Mouse (Mus musculus) activated CD4-positive, CD25-positive, alpha-beta regulatory T cell, adult 4 months (primary cell): ENCODE results near the gene 2210016L21Rik. TPM values are rescaled to one million over a fixed set of nuclear protein-coding genes. Genes with fewer than 3 reads are reported as not detected.

Experiments used
- ATAC-seq: one replicate; pipeline ENCODE4 v1.8.0; 2017
- polyA plus RNA-seq, 2 experiments: library from polyadenylated mRNA; unstranded; fragments of 100-300 nt; shearing (Covaris generic); gene quantifications; one replicate each; pipeline ENCODE4 v1.2.1; 2017

The 2210016L21Rik gene
- polyA plus RNA-seq, 2 experiments from 2014 or later: 38.4 to 39.0 TPM

DNA sequence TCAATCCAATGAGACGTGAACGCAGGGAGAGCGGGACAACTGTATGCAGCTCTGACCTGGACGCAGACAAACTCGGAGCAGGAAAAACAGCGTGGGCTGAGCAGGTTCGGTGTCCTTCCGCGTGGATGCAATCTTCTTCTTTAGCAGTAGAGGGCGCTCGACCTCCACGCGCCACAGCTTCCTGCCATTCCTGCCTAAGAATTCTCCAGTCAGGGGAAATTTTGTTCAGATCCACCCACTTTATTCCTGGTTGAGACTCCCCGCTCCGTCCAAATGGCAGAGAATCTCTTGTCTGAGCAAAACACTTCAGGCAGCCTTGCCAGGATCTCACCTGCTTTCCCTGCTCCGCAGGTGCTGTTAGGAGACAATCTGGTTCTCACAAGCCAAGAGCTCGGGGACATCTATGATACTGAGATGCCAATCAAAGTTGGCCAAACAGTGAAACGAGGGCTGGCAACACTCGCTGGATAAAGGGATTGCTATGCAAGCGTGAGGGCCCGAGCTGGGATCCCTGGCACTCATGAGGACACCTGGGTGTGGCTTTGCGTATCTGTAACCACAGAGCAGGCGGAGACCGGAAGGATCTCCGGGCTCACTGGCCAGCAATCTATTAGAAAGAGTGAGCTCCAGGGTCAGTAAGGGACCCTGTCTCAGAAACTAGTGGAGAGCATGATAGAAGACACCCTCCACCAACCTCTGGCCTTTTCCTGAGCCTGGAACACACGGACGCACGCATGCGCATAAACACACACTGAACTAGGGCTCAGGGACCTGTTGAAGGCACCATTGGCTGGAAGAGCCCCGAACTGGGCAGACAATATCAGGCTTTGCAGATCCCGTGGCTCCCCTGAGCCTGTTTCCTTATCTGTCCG is 37.5 kb downstream of the 2210016L21Rik start:
- ATAC-seq: peak; percentile 43

DNA sequence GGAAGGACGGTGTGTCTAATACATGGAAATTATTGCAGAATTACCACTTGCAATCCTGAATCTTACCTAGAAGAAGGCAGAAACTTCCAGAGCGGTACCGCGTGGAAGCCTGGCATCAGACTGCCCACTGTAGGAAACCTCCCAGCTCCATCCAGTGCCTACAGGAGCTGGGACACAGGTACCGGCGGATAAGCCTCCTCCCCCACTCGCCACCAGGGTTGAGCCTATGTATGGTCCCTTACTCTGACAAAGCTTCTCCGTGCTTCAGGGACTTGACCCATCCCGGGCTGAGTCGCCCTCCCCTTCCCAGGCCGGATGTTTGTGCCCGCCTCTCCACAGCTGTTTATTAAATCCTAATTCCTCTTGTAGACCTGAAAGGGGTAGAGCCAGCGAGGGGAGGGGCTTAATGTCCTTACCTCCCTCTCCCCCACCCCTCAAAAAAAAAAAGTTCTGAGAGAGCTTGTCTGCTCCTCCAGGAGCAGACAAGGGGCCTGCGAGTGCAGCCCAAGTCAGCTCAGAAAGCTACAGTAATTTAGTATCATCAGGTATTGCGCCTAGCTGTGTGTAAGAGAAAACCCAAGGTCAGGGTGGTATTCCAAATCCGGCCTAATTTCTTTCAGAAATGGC is 38.3 kb downstream of the 2210016L21Rik start:
- no peak for ATAC-seq

DNA sequence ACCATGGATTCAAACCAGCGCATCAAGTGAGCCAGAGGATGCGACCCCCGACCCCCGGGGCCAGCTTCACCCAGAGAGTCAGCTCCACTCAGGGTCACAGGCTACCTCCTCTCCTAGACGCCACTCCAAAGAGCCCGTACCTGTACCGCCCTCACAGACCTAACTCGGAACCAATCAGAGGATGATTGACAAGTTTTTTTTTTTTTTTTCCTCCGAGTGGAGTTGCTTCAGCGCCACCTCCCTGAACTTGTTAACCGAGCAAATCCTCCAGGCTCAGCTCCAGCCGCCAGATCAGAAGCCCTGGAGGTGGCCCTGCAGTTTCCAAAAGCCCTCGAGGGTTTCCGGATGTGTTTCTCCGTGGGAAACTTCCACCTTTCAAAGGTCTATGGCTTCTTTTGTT is 40.0 kb downstream of the 2210016L21Rik start:
- no peak for ATAC-seq

DNA sequence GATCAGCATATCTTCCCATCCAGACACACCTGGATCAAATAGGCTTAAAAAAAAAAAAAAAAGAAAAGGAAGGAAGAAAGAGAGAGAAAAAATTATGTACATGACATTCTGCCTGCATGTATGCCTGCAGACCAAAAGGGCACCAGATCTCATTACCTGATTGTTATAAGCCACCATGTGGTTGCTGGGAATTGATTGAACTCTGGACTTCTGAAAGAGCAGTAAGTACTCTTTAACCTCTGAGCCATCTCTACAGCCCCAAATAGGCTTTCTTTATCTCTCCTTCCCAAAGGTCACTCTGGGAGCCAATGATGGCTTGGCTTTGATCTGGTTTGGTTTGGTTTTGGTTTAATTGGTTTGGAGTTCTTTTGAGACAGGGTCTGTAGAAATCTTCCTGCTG is 43.1 kb downstream of the 2210016L21Rik start:
- ATAC-seq: no peak

DNA sequence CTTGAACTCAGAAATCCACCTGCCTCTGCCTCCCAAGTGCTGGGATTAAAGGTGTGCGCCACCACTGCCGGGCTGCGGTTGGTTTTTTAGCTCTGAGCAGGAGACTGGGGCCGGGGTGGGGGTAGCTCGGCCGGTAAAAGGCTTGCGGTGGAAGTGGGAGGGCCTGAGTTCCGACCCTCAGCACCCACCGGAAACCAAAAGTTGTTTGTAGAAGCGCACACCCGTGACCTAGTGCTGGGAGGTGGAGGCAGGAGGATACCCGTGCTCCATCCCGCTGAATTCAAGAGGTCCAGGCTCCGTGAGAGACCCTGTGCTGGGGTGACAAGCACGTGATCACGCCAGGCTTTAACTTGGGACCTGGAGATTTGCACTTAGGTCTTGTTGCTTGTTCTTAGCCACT is 54.5 kb downstream of the 2210016L21Rik start:
- peak; percentile 28 for ATAC-seq

DNA sequence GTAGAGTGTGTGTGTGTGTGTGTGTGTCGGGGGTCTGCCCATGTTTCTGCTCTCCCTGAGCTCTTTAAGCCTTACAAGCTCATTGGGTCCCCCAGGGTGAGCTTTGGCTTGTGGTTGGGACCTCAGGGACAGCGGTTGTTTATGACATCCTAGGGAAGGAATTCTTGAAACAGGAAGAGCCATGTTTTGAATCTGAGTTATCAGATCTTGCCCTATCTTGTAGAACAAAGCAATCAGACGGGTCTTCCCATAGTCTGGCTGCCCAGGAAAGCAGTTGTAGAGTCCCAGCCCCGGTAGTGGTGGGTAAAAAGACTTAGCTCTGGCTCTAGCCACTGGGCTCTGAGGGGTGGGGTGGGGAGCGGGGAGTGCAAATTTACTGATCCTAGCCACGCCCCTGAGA is 55.4 kb downstream of the 2210016L21Rik start:
- ATAC-seq: no peak

Other genes with a start within 250 kb of the 2210016L21Rik start
- 10 to 100 TPM in 1 of 2 experiments, 1 to 10 TPM in 1; 4.4 to 15.0 TPM for gene Tchp, start 234.4 kb upstream of the 2210016L21Rik start, polyA plus RNA-seq
- gene Ankrd13a, start 167.5 kb upstream of the 2210016L21Rik start, polyA plus RNA-seq: 10 to 100 TPM; 22.2 to 22.8 TPM
- 100 to 1,000 TPM; 126 to 150 TPM for gene Git2, start 166.6 kb upstream of the 2210016L21Rik start, polyA plus RNA-seq
- 10 to 100 TPM; 52.5 to 64.1 TPM for gene 1500011B03Rik, start 118.7 kb upstream of the 2210016L21Rik start, polyA plus RNA-seq
- gene 4930519G04Rik, start 88.5 kb upstream of the 2210016L21Rik start, polyA plus RNA-seq: not detected
- gene Gm9936, start 83.5 kb upstream of the 2210016L21Rik start, polyA plus RNA-seq: not detected
- 10 to 100 TPM in 1 of 2 experiments, 1 to 10 TPM in 1; 6.8 to 14.9 TPM for gene Oasl2, start 45.2 kb upstream of the 2210016L21Rik start, polyA plus RNA-seq
- 1 to 10 TPM; 1.7 to 4.1 TPM for gene Oasl1, start 18.9 kb upstream of the 2210016L21Rik start, polyA plus RNA-seq
- gene Hnf1a, start 28.9 kb downstream of the 2210016L21Rik start, polyA plus RNA-seq: under 1 TPM in 1 of 2 experiments, not detected in 1; 0.13 TPM
- 10 to 100 TPM; 12.2 to 13.3 TPM for gene Sppl3, start 69.0 kb downstream of the 2210016L21Rik start, polyA plus RNA-seq
- 10 to 100 TPM; 11.7 to 19.1 TPM for gene Gm10401, start 156.1 kb downstream of the 2210016L21Rik start, polyA plus RNA-seq
- gene Acads, start 177.2 kb downstream of the 2210016L21Rik start, polyA plus RNA-seq: 10 to 100 TPM; 14.7 to 24.1 TPM
- gene Unc119b, start 192.8 kb downstream of the 2210016L21Rik start, polyA plus RNA-seq: 10 to 100 TPM; 18.3 to 19.0 TPM
- 10 to 100 TPM; 26.8 to 37.1 TPM for gene Mlec, start 216.0 kb downstream of the 2210016L21Rik start, polyA plus RNA-seq